In the genomic region with DNA sequence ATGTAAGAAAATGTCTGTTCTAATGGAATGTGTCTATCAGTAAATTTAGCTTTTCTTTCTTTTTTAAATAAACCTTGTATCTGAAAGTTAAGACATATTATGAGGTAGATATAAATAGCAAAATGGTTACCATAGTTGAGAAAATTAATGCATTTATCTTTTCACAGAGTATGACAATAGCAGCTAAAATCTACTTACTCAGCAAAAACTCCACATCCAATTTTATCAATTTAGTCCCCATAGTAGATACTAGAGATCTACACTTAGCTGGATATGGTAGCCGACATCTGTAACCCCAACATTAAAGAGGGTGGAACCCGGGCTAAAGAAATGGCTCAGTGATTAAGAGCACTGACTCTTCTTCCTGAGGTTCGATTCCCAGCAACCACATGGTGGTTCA, we compare ENCODE assay signal across 22 mouse cellular contexts. TPM values are rescaled to one million over a fixed set of nuclear protein-coding genes. Genes with fewer than 3 reads are reported as not detected.
DNase-seq lines count a peak whose midpoint lies in the region; TF ChIP-seq lines count a peak whose summit lies in the region.
"Had no signal": no experiment of that assay in that cellular context is flagged by ENCODE, and none has a peak within 500 bp of the region (broad histone marks: within the 10 kb centered on the region; RNA-seq: fewer than 3 reads in every experiment).

No protein-coding gene starts in this region.

- H3K9me3 ChIP-seq in CH12.LX (replicated peaks; ENCODE audit: low read length), result no peaks in the 10 kb centered on the region
- no peaks in the 10 kb centered on the region for H3K9me3 ChIP-seq in ES-E14 (ENCODE audit: control insufficient read depth, insufficient read depth, low read depth, low read length)
- no peaks in the 10 kb centered on the region for H3K9me3 ChIP-seq in MEL (replicated peaks; ENCODE audit: insufficient read depth, low read length)
- H3K9me3 ChIP-seq: G1E had no signal

- TF ChIP-seq EP300 in CH12.LX (IDR thresholded peaks at IDR 0.05; ENCODE audit: low read length) (no peak), MEL (IDR thresholded peaks at IDR 0.05; ENCODE audit: low read depth in 1 of 2, low read length in 2 of 2) (no peak)

- no peak for DNase-seq in layer of hippocampus, adult 2 months (ENCODE audit: low spot score in 2 of 2)
- DNase-seq in layer of hippocampus, postnatal 25 days (ENCODE audit: extremely low spot score in 1 of 2, low spot score in 1 of 2), result no peak
- DNase-seq in CH12.LX (ENCODE audit: extremely low read depth) (no peak), ES-E14 (ENCODE audit: low read depth, low spot score) (no peak), MEL (ENCODE audit: low read depth, low spot score) (no peak)
- DNase-seq in spleen, postnatal 14 days (ENCODE audit: low spot score in 2 of 2), result no peak
- no peak for DNase-seq in right cerebral cortex, adult 2 months (ENCODE audit: low spot score in 2 of 2)
- no peak for DNase-seq in thymus, adult 18-20 months
- DNase-seq: adrenal gland, adult 2 months; adrenal gland, adult 8-10 months; adrenal gland, postnatal 10 days; adrenal gland, postnatal 14 days; adrenal gland, postnatal 25 days; adrenal gland, postnatal 36 days; B cell, adult 2 months; cerebellum, adult 11 months; cerebellum, adult 11-12 months; cerebellum, adult 18-20 months; cerebellum, adult 2 months; cerebellum, adult 8-10 months had no signal

- H3K36me3 ChIP-seq in CH12.LX (replicated peaks in 1 of 2; ENCODE audit: control insufficient read depth in 1 of 2, insufficient read depth in 1 of 2, low read length in 1 of 2), result no peaks in the 10 kb centered on the region
- no peaks in the 10 kb centered on the region for H3K36me3 ChIP-seq in ES-E14 (ENCODE audit: control insufficient read depth, insufficient read depth, low read length, poor library complexity, severe bottlenecking)
- peaks cover 0 to 19% of the 10 kb centered on the region in 2 experiments; a peak in 2 of 4 replicates for H3K36me3 ChIP-seq in MEL (ENCODE audit: control insufficient read depth in 1 of 2, insufficient read depth in 2 of 2, low read length in 2 of 2)

- H3K27ac ChIP-seq in layer of hippocampus, adult 2 months, result no peak overlapping the region
- H3K27ac ChIP-seq in CH12.LX (ENCODE audit: insufficient read depth, low read depth) (no peak overlapping the region), ES-E14 (ENCODE audit: insufficient read depth, low read depth, low read length, poor library complexity, severe bottlenecking) (no peak overlapping the region), MEL (ENCODE audit: control insufficient read depth, low read depth, low read length) (no peak overlapping the region)

- H3K79me2 ChIP-seq in CH12.LX (replicated peaks; ENCODE audit: control insufficient read depth, extremely low read depth, insufficient read depth, poor library complexity, severe bottlenecking), result peaks cover 19% of the 10 kb centered on the region
- H3K79me2 ChIP-seq in MEL (ENCODE audit: control insufficient read depth, insufficient read depth, low read length, poor library complexity), result peaks cover 13% of the 10 kb centered on the region

- TF ChIP-seq RAD21 in CH12.LX (IDR thresholded peaks at IDR 0.05; ENCODE audit: low read depth, low read length) (no peak), MEL (IDR thresholded peaks at IDR 0.05; ENCODE audit: low read depth, low read length) (no peak)

- H3K4me2 ChIP-seq in CH12.LX (ENCODE audit: insufficient read depth, low read depth, poor library complexity, severe bottlenecking), result no peak overlapping the region

- in situ Hi-C loops in CH12.LX (cut with MboI; ENCODE audit: low pct_ligation_motif_present, low pct_unique_long_range_greater_than_20kb, low sequenced_read_pairs), result loop anchor here (10.0 kb wide), 1 partner anchor 61 kb away; no protein-coding TSS in a partner anchor
- in situ Hi-C loops in ES-E14 (cut with MboI; ENCODE audit: low sequenced_read_pairs in 2 of 2, unreplicated experiment in 2 of 2), result no loop called here

- 0 out of 2 replicates have a peak, but pooled peaks have one; percentile 5 for TF ChIP-seq CTCF in layer of hippocampus, adult 2 months (conservative IDR thresholded peaks at IDR 0.05)
- TF ChIP-seq CTCF in CH12.LX (conservative IDR thresholded peaks at IDR 0.05 in 1 of 2, IDR thresholded peaks at IDR 0.05 in 1 of 2; ENCODE audit: low read depth in 2 of 2, low read length in 2 of 2), result no peak
- TF ChIP-seq CTCF in MEL (IDR thresholded peaks at IDR 0.05 in 2 of 3, conservative IDR thresholded peaks at IDR 0.05 in 1 of 3; ENCODE audit: control insufficient read depth in 1 of 3, insufficient read depth in 1 of 3, low read depth in 2 of 3, low read length in 3 of 3, poor library complexity in 1 of 3, severe bottlenecking in 1 of 3), result no peak

- H3K27me3 ChIP-seq in CH12.LX (replicated peaks) (no peaks in the 10 kb centered on the region), MEL (ENCODE audit: control insufficient read depth in 1 of 2, insufficient read depth in 2 of 2, low read length in 2 of 2) (no peaks in the 10 kb centered on the region)
- H3K27me3 ChIP-seq: Patski had no signal

- dilution Hi-C loops in CH12.LX (cut with MboI; ENCODE audit: extremely low pct_ligation_motif_present, extremely low pct_unique_long_range_greater_than_20kb, low sequenced_read_pairs), result no loop called here

- peaks cover 0 to 20% of the 10 kb centered on the region in 2 experiments; a peak in 2 of 4 replicates for H3K4me1 ChIP-seq in CH12.LX (ENCODE audit: control insufficient read depth in 1 of 2, insufficient read depth in 2 of 2)
- peaks cover 0 to 2% of the 10 kb centered on the region in 2 experiments; a peak in 2 of 4 replicates for H3K4me1 ChIP-seq in ES-E14 (ENCODE audit: control insufficient read depth in 2 of 2, insufficient read depth in 2 of 2, low read length in 2 of 2, poor library complexity in 1 of 2)
- H3K4me1 ChIP-seq in MEL (ENCODE audit: control insufficient read depth in 1 of 2, insufficient read depth in 2 of 2, low read length in 2 of 2), result peaks cover 14 to 15% of the 10 kb centered on the region in 2 experiments; a peak in 3 of 4 replicates

- TF ChIP-seq POLR2A in CH12.LX (IDR thresholded peaks at IDR 0.05; ENCODE audit: low read depth, low read length) (no peak), MEL (IDR thresholded peaks at IDR 0.05; ENCODE audit: control insufficient read depth in 1 of 2, insufficient read depth in 1 of 2, low read depth in 1 of 2, low read length in 2 of 2, poor library complexity in 1 of 2) (no peak)

- no peak overlapping the region for H3K4me3 ChIP-seq in layer of hippocampus, adult 2 months
- H3K4me3 ChIP-seq in CH12.LX (replicated peaks in 1 of 3; ENCODE audit: low read depth in 2 of 3, low read length in 2 of 3, poor library complexity in 1 of 3), result no peak overlapping the region
- H3K4me3 ChIP-seq in ES-E14 (ENCODE audit: insufficient read depth in 1 of 2, low read depth in 1 of 2, low read length in 2 of 2, poor library complexity in 1 of 2, severe bottlenecking in 1 of 2), result no peak overlapping the region
- no peak overlapping the region for H3K4me3 ChIP-seq in MEL (ENCODE audit: control insufficient read depth in 1 of 2, insufficient read depth in 1 of 2, low read depth in 2 of 2, low read length in 2 of 2)

- H3K9ac ChIP-seq in CH12.LX (ENCODE audit: insufficient read depth, low read depth) (no peak overlapping the region), ES-E14 (ENCODE audit: insufficient read depth, low read depth, low read length, poor library complexity, severe bottlenecking) (no peak overlapping the region), MEL (ENCODE audit: control insufficient read depth, low read depth, low read length, poor library complexity, severe bottlenecking) (no peak overlapping the region)

TF ChIP-seq in CH12.LX, 34 proteins besides CTCF, POLR2A, EP300 and RAD21:
- TF ChIP-seq MAFK (IDR thresholded peaks at IDR 0.05; ENCODE audit: insufficient replicate concordance, low read length) (0 out of 2 replicates have a peak, but pooled peaks have one; percentile 53), MEF2A (IDR thresholded peaks at IDR 0.05; ENCODE audit: borderline replicate concordance, low read depth, low read length) (no peak)
TF ChIP-seq in CH12.LX: peak in this region for 1.

TF ChIP-seq in ES-E14, 5 proteins besides CTCF, POLR2A, EP300 and RAD21 (continues in another document):
- TF ChIP-seq MAFK (IDR thresholded peaks at IDR 0.05; ENCODE audit: insufficient read depth, low read depth, low read length), result peak; percentile 75
- TF ChIP-seq ZNF384 (IDR thresholded peaks at IDR 0.05; ENCODE audit: low read depth, low read length), result no peak

TF ChIP-seq in MEL, 35 proteins besides CTCF, POLR2A, EP300 and RAD21:
- TF ChIP-seq MAFK (IDR thresholded peaks at IDR 0.05; ENCODE audit: borderline replicate concordance, low read depth, low read length), result peak; percentile 78
- no peak for TF ChIP-seq TCF12 (IDR thresholded peaks at IDR 0.05; ENCODE audit: low read depth, low read length)
- no peak for TF ChIP-seq POLR2AphosphoS5 (IDR thresholded peaks at IDR 0.05; ENCODE audit: borderline replicate concordance, low read depth, low read length)

RNA-seq across cellular contexts. Expression of gene Map2k1, which starts 2.8 kb away (rescaled TPM):
- 100 to 1,000 TPM; 329 to 346 TPM for total RNA-seq in layer of hippocampus, adult 2 months (2021)
- total RNA-seq in layer of hippocampus, postnatal 25 days (2021), result 100 to 1,000 TPM; 294 to 332 TPM
- 53.0 and 74.0 TPM in 2 replicates for total RNA-seq in CH12.LX (2012; rRNA removed)
- 118 and 122 TPM in 2 replicates for total RNA-seq in CH12.LX (2014; rRNA removed)
- 54.9 and 56.3 TPM in 2 replicates for polyA plus RNA-seq in CH12.LX (2012; ENCODE audit: insufficient read length, low read depth)
- total RNA-seq in ES-E14 (2012; rRNA removed), result 62.1 and 73.0 TPM in 2 replicates
- total RNA-seq in MEL (2012; rRNA removed), result 29.2 and 40.4 TPM in 2 replicates
- polyA plus RNA-seq in MEL (2012; ENCODE audit: insufficient read depth in 1 of 2, insufficient read length in 2 of 2, low read depth in 1 of 2, low replicate concordance in 2 of 2, missing spikeins in 1 of 2), result 10 to 100 TPM in 1 of 2 experiments, not detected in 1; 48.0 TPM

RNA-seq across cellular contexts. Expression of gene Uchl4, which starts 21.2 kb away (rescaled TPM):
- 1 to 10 TPM; 2.8 to 2.9 TPM for total RNA-seq in layer of hippocampus, adult 2 months (2021)
- 1 to 10 TPM; 3.0 to 3.9 TPM for total RNA-seq in layer of hippocampus, postnatal 25 days (2021)
- total RNA-seq in CH12.LX (2012; rRNA removed), result 0.55 and 0.59 TPM in 2 replicates
- 8.2 and 11.0 TPM in 2 replicates for total RNA-seq in CH12.LX (2014; rRNA removed)
- 16.8 and 21.0 TPM in 2 replicates for polyA plus RNA-seq in CH12.LX (2012; ENCODE audit: insufficient read length, low read depth)
- total RNA-seq in ES-E14 (2012; rRNA removed), result 0.48 and 0.54 TPM in 2 replicates
- total RNA-seq in MEL (2012; rRNA removed), result 0.27 and 0.42 TPM in 2 replicates
- 1 to 10 TPM in 1 of 2 experiments, not detected in 1; 7.4 TPM for polyA plus RNA-seq in MEL (2012; ENCODE audit: insufficient read depth in 1 of 2, insufficient read length in 2 of 2, low read depth in 1 of 2, low replicate concordance in 2 of 2, missing spikeins in 1 of 2)
- polyA plus RNA-seq: adrenal gland, adult 2 months; G1E had no signal

RNA-seq across cellular contexts. Expression of gene Tipin, which starts 25.2 kb away (rescaled TPM):
- 10 to 100 TPM; 15.4 to 21.7 TPM for total RNA-seq in layer of hippocampus, adult 2 months (2021)
- 10 to 100 TPM; 13.8 to 19.7 TPM for total RNA-seq in layer of hippocampus, postnatal 25 days (2021)
- 179 and 248 TPM in 2 replicates for total RNA-seq in CH12.LX (2012; rRNA removed)
- 443 and 624 TPM in 2 replicates for total RNA-seq in CH12.LX (2014; rRNA removed)
- 204 and 235 TPM in 2 replicates for polyA plus RNA-seq in CH12.LX (2012; ENCODE audit: insufficient read length, low read depth)
- 133 and 195 TPM in 2 replicates for total RNA-seq in ES-E14 (2012; rRNA removed)
- 176 and 189 TPM in 2 replicates for total RNA-seq in MEL (2012; rRNA removed)
- polyA plus RNA-seq in MEL (2012; ENCODE audit: insufficient read depth in 1 of 2, insufficient read length in 2 of 2, low read depth in 1 of 2, low replicate concordance in 2 of 2, missing spikeins in 1 of 2), result 100 to 1,000 TPM in 1 of 2 experiments, not detected in 1; 128 TPM
